Mouse (Mus musculus) layer of hippocampus, adult 9-10 months (tissue): ENCODE results near the gene Zfp36l1.
"Not testable (repeated sequence)": the region's sequence is repeated elsewhere in the genome, so short reads cannot be mapped to it uniquely, and the experiment has no call there.

Source experiments
- DNase-seq: peaks from one replicate; pipeline ENCODE4 v3.0.0; 2022; ENCODE audit warnings: low spot score

The Zfp36l1 gene

DNA sequence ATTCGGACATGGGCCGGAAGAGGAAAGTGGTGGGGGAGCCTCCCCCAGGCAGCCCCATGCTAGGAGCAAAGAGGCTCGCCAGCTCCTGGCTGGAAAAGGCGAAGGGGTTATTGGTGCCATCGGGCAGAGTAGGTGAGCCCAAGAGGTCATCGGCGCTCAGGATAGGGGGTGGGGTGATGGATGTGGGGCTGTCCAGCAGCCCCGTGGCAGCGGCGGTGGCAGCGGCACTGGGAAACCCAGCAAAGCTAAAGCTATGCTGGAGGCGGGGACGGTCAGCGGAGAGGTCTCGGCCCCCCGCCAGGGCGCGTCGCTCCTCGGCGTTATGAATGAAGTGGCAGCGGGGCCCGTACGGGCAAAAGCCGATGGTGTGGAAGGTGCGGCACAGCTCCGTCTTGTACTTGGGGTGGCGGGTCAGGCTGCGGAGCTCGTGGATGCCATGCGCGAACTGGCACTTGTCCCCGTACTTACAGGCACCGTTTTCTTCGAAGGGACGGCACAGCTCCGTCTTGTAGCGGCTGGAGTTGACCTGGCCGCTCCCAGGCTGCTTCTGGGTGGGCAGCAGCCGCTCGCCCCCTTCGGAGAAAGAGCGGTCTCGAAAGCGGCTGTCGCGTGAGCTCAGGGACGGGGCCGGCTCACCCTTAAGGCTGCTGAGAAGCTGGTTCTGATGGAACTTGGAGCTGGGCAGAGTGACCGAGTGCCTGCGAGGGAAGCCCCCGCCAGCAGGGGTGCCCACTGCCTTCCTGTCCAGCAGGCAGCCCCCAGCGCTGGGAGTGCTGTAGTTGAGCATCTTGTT lies 2.9 kb downstream of the Zfp36l1 start:
- no peak for DNase-seq

DNA sequence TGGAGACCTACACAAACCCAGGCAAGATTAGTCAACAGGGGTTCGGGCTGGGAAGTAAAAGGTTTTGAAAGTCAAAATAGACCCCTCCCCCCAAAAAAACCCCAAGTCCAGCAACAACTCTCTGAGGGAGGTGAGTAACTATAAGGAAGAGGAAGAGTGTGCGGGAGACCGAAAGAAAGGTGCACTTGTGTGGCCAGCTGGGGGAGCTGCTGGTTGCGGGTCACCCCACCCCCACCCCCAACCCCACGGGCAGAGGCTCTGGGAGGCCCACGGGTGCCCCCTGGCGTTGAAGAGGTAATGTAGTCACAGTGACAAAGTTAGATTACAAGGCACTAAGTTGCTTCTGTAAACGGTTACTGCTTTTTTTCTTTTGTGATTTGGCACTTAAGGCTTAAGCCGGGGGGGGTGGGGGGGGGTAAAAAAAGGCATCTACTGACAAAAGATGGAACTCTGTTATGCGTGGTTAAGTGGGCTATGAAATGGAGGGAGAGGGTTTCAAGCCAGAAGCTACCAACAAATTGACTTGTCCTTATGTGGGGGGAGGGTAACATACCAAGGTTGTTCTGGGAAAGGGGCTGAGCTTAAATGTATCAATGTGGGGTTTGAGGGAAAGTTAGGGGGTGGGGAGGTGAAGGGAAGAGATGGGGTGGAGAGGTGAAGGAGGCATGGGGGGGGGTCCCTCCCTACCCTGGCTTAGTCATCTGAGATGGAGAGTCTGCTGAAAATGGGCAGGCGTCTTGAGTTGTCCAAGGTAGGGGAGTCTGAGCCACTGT lies 3.7 kb downstream of the Zfp36l1 start:
- DNase-seq, result not testable (repeated sequence)

DNA sequence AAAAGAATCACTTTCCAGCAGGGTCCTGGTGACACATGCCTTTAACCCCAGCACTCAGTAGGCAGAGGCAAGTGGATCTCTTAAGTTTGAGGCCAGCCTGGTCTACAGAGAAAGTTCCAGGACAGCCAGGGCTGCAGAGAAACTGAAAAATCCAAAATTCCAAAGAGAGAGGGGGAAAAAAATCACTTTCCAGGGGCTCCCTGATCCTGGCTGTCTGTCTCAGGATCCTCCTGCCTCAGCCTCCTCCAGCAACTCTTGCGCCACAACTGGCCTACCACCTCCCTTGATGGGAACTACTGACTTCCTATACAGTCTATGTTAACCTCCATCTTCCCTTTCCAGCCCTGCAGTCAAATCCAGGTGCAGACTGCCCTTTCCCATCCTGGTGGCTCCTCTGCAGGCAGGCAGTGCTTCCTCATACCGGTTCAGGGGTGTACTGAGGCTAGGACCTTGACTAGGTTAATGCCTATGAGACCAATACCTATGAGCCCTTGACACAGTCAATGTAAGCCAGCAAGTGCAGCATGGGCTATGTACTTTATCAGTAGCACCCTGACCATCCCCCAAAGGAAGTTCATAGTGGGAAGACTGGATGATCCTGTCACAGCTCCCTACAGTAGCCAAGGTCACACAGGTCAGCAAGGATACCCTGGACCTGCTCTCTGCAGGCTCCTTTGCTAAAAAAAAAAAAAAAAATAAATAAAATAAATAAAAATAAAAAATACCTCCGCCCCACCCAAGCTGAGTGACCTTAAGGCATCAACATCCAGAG lies 5.7 kb downstream of the Zfp36l1 start:
- DNase-seq, result no peak

DNA sequence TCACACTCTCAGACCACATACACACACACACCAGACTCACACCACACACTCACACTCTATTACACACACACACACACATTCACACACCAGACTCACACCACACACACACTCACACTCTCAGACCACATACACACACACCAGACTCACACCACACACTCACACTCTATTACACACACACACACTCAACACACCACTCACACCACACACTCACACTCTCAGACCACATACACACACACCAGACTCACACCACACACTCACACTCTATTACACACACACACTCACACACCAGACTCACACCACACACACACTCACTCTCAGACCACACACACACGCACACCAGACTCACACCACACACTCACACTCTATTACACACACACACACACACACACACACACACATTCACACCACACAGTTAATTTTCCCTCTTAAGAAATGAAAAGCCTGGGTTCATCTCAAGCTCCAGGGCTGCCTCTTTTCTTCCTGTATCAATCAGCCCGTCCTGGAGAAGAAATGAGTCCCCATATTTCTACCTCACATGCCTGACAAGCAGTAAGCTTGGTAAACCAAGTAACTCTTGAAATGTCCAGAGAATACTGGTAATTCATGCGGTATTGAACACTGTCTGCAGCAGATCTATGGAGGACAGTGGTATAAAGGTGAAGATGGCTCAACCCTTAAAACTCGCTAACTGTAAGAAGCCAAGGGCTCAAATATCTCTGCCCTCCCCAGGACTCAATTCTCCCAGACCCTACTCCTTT lies 6.5 kb downstream of the Zfp36l1 start:
- no peak for DNase-seq

DNA sequence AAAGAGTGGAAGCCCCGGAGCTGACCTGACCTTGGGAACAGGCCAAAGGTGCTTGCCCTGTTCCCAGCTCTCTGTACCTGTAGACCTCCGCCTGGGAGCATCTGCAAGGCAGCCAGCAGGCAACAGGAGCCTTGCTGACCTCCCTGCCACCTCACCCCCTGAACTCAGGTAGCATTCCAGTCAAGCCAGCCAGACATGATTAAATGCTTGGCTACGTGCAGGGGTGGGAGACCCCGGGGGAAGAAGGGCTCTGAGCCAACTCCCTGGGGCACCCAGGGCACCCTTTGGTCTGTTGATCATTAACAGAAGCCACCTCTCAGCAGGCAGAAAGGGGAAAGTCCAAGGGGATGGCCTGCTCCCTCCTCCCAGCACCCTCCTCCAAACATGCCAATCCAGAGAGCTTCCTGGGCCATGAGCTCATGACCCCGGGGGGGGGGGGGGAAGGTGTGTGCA lies 9.3 kb downstream of the Zfp36l1 start:
- DNase-seq, result no peak

DNA sequence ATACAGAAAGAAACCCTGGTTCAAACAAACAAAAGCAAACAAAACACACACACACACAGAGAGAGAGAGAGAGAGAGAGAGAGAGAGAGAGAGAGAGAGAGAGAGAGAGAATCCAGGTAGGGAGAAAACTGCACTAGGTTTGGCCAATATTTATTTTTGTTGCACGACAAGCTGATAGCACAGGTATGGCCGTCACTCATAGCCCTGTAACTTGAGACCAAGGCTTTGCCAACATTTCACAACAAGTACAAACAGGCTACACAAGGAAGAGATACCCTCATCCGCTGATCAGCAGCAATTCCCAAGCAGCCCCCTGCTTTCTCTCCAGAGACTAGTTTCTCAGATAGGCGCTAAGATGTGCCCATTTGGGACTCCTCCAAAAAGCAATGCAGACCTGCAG lies 9.7 kb downstream of the Zfp36l1 start:
- DNase-seq, result no peak

DNA sequence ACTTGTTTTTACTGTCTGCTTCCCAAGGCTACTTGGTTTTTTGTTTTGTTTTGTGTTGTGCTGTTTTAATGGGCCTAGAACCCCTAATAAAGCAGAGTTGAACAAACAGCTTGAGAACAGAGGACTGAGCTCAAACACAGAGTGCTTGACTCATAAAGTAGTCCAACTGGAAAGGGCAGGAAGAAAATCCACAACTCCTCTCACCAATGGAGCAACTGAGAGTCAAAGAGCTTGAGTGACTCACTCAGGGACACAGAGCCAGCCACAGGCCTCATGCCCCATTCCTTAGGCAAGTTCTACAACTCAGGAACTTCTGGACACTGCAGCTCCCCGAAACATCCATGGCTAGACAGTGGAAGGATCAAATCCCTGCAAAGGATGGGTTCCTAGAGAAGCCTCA lies 14.0 kb downstream of the Zfp36l1 start:
- no peak for DNase-seq

DNA sequence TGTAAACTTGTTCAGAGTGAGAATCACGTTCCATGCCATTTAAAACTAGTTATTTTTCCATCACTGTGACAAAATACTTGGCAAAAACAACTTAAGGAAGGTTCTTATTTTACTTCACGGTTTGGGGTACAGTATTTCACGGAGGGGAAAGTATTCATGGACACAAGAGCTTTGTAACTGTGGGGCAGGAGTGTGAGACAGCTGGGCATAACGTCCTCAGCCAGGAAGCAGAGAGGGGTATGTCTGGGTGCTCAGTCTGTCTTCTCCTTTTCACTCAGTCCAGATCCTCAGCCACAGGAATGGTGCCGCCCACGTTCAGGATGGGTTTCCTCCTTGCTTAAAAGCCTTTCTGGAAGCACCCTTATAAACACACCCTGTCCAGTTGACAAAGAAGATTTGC lies 16.1 kb downstream of the Zfp36l1 start:
- DNase-seq, result no peak

DNA sequence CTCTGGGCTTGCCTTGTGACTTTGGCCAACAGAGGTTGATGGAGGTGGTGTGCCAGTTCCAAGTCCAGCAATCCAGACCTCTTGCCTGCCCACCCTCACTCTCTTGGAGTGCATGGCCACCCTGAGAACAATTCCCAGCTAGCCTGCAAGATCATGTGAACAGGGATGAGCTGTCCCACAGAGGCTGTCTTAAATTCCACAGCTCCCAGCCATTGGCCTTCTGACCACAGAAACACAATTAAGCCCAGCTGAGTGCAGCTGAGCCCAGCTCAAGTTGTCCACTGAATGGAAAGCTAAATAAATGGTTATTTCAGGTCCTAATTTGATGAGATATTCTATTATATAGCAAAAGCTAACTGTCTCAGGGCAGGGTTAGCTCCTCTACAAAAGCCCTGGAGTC lies 20.0 kb downstream of the Zfp36l1 start:
- DNase-seq, result no peak

DNA sequence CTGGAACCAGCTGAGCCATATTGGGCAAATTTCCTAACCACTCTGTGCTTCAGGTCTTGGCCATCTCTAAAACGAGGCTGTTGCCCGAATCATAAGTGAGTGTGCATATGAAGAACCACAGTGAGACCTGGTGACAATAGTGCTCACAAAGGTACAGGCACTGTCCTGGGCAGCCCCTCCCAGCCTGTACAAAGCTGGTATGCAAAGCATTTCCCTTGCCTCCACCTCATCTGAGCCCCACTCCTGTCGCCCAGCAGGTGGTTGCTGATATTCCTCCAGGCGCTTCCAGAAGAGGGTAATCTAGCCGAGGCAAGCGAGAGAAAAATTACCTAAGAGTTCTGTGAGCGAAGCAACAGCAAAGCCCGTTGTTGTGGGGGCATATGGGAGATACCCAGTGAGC lies 21.7 kb downstream of the Zfp36l1 start:
- DNase-seq, result no peak

DNA sequence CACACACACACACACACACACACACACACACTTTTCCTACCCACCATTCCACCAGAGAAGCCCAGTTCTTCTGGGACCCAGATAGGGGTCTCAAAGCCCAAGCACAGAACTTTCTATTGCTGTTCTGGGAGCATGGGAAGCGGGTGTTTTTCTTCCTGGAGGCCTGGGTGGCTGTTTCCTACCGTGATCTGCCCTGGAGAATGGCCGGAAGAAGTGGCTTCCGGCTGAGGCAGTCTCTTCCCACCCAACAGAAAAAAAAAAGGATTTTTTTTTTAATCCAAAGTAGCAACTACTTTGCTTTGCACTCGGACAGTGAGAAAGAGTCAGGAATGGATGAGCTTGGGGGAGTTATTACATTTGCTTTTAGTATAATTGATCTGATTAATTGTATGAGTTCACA lies 22.3 kb downstream of the Zfp36l1 start:
- no peak for DNase-seq

DNA sequence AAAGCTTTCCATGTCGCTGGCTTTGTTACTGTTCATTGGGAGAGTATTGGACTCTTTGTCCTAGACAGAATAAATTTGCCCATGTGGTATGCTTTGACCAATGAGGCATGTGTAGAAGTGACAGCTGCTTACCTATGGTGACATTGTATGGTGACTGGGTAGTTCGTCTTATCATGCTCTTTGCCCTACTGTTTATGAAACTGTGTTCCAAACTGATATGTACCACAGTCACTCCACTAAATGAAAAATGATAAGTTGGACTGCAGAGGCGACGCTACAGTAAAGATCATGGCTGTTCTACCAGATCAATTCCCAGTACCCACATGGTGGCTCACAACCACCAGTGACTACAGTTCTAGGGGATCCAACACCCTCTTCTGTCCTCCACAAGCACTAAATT lies 24.7 kb downstream of the Zfp36l1 start:
- DNase-seq, result no peak

DNA sequence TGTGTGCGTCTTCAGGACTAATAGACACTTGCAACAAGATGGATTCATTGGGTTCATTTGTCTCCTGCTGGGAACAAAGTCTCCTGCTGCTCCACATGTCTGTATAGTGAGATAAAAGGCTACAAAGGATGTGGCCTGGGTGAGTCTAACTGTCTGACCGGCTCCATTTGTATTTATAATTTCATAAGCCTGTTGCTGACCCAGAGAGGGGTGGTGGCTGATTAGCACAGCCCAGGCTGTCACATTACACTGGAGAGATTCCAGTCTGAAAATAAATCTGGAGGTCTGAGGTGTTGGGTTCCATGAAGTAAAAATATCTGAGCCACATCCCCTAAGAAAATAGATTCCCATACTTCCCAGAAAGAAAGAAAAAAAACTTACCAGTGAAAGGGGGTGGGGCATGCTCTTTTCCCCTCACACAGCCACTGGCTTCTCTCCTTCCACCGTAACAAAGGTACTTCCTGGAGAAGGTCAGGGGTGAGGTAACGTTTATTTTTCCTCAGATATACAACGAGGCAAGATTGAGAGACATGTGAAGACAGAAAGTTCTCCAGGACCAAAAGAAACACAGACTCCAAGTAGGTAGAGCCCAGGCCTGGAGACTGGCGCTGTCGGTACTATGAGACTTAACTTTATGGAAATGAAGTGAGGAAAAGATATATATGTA lies 28.2 kb downstream of the Zfp36l1 start:
- no peak for DNase-seq

DNA sequence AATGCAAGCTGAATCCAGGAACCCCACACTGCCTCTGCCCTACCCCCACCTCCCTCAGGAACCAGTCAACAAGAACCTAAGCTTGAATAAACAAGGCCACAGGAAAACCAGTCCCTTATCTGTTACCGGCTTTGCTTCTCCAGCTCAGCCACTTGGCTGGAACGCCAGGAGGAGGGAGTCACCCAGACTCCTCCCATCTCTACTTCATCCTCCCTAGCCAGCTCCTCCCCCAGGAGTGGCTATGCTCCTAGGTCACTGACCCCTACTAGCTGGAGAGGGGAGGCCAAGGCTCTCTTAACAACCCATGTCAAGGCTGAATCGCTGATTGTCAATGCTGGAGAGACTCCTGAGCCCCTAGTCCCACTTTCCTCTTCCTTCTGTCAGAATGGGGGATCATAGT lies 28.9 kb downstream of the Zfp36l1 start:
- DNase-seq, result no peak

DNA sequence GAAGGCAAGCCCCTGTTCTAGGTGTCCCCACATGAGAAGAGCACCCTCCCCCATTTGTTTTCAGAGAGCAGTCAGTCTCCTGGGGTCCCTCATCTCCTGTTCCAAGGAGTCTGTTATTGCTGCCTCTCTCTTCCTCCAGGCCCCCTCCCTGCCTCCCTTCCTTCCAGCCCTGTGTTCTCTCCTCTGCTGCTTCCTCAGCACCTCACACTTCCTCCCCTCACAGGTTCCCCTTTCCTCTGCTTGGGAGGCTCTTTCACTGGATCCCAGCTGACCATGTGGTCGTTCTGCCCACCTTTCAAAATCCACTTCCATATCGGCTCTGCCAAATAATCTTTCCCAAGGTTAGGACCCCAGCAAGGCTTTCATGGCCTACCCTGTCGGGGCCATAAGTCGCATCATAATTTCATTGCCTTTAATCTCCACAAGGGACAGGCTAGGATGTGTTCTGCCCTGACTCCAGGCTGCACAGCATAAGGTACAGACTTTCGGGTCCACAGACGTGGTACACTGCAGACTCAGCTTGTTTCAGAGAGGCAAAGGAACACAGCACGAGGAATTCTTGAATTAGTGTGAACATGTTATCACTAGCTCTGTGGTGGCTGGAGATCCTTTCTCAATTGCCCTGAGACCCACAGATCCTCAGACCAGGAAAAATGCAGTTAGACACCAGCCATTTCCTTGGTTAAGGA lies 29.5 kb downstream of the Zfp36l1 start:
- no peak for DNase-seq

DNA sequence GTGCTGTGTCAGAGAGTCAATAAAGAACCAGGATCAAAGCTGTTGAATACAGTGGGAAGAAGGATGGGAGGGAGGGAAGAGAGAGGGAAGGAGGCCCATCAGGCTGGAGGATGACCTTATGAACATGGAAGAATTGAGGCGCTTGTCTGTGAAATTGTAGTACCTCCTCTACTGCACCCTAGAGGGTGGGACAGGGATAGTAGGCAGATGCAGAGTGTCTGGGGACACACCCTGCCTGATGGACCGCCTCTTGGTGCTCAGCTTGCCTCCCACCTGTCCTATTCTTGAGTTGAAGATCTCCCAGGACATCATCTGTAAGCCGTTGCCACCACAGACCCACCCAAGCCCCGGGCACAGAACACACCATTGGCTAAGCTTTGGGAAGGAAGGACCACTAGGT lies 30.1 kb downstream of the Zfp36l1 start:
- no peak for DNase-seq

DNA sequence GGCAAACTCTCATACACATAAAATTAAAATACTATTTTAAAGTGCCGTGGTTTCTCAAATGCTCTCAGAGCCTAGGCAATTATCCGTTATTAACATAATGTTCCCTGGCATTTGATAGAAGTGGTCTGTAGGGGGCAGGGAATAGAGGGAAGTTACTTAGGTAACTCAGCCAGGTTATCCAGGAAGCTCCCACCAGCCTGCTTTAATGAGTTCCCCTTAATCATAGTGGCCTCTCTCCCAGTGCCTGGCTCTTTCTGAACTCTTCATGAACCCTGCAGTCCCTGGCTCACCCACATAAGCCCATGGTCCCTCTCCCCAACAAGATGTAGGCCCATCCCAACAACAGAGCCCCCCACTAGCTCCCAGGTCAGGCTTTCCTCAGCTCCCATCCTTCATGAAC lies 31.4 kb downstream of the Zfp36l1 start:
- no peak for DNase-seq

DNA sequence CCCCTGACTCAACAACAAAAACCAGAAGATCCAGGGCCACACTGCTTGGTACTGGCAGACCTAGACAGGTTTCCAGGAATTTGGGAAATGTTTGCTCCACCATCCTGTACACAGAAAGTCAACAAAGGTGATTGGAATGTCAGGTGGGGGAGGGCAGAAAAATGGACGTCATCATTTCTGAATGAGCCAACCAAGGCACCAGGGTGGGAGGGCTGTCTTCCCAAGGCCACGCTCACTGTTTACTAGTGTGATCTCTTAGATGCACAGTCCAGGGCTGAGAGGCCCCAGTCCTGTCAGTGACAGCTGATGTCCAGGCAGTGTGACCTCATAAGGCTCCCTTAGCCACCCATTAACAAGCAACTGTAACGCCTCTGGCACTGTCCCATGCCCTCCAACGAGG lies 32.9 kb downstream of the Zfp36l1 start:
- no peak for DNase-seq

DNA sequence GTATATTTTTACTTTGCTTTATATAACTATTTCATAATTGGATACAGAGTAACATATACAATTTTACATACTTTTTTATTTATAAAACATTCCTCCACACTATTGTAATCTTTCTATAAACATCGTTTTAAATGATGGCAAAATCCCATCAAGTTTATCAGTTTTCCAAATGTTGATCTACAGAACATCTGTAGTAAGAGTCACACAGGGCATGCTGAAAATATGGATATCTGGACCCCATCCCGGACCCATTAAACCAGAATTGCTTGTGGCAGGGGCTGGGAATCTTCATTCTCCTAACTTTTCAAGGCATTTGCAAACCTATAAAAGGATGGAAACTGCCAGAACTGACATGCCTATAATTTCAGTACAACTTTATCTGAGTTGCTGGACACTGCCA lies 38.5 kb downstream of the Zfp36l1 start:
- no peak for DNase-seq

DNA sequence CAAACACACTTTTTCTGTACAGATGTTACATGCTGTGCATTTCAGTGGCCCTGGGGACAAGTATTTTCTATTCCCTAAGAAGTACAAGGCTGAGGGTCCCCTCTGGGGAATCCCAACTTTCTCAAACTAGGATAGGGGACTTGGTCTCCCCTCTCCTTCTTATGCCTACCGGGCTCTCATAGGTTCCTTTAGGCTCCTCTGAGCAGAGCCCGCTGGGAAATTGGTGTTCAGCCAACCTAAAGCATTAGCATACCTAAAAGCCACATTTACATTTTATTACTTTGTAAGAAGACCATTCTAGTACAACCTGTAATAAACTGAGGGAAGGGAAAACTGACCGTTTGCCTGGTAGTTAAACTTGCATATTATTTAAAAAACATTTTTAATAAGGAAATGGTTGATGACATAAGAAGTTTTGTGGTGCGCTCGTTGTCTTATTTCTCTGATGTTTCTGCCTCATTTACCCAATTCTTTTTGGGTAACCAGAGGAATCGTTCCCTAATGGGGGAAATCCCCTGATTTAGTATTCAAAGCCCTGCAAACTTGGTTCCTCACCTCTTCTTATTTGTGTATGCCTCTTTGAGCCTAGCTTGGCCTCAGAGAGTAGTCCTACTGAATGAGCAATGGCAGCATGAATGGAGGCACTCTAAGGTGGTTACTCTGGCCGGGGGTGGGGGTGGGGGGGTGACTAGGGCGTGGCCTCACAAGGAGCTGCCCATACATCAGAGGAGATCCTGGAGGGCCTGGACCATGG lies 42.1 kb downstream of the Zfp36l1 start:
- no peak for DNase-seq
